Mouse (Mus musculus) activated CD4-positive, CD25-positive, alpha-beta regulatory T cell, adult 9 weeks (primary cell): ENCODE measurements around the gene Gm9513. TPM values are rescaled to one million over a fixed set of nuclear protein-coding genes. Genes with fewer than 3 reads are reported as not detected.

ENCODE experiments used
- polyA plus RNA-seq: library from polyadenylated mRNA; unstranded; fragments of 100-300 nt; shearing (Covaris generic); gene quantifications from one replicate; pipeline ENCODE4 v1.2.1, GENCODE M21; 2017

Gene Gm9513
- not detected for polyA plus RNA-seq

GRCm38 (mm10) chr9:36475338-36475737 is at the start of gene Gm9513:
Gene Gm9513 (plus strand): TSS chr9:36475638.

GRCm38 (mm10) chr9:36431584-36431983 is 43.9 kb upstream of the Gm9513 start, which contains the start of gene Gm7257:
Gene Gm7257 (plus strand): TSS chr9:36431884.

Other genes starting within 250 kb of the Gm9513 start
- gene Gm7257, start 43.8 kb upstream of the Gm9513 start, polyA plus RNA-seq, result not detected
- not detected for gene Gm5615, start 66.3 kb downstream of the Gm9513 start, polyA plus RNA-seq
- gene Gm17689, start 107.0 kb downstream of the Gm9513 start, polyA plus RNA-seq, result not detected
- gene A630095E13Rik, start 167.7 kb downstream of the Gm9513 start, polyA plus RNA-seq, result not detected
- not detected for gene Acrv1, start 217.6 kb downstream of the Gm9513 start, polyA plus RNA-seq